Mouse (Mus musculus) kidney, embryonic 14.5 days (tissue): ENCODE results near the gene Sirt4. TPM values are rescaled to one million over a fixed set of nuclear protein-coding genes. Genes with fewer than 3 reads are reported as not detected.

Source experiments
- ATAC-seq: fragments of 200-750 bp; cut with Nextera tagmentation; 2 replicates; pipeline ENCODE4 v1.8.0; 2017; ENCODE audit warnings: moderate number of reproducible peaks, mild to moderate bottlenecking, moderate TSS enrichment, moderate library complexity; ENCODE audit not compliant: low FRiP score, low TSS enrichment
- H3K27ac ChIP-seq: fragments of 300-500 bp; sonication (generic); 2 replicates; pipeline ENCODE4 v1.5.1; 2014; ENCODE audit warnings: low read depth, mild to moderate bottlenecking, low read length, moderate library complexity, mixed read lengths
- H3K27me3 ChIP-seq: fragments of 300-500 bp; sonication (generic); 2 replicates; pipeline ENCODE4 v1.6.1; 2014; ENCODE audit warnings: mild to moderate bottlenecking, low read length; ENCODE audit not compliant: control insufficient read depth, insufficient read depth
- H3K36me3 ChIP-seq: fragments of 300-500 bp; sonication (generic); 2 replicates; pipeline ENCODE4 v1.6.1; 2014; ENCODE audit warnings: low read length, mixed read lengths; ENCODE audit not compliant: control insufficient read depth, insufficient read depth
- H3K4me1 ChIP-seq: fragments of 300-500 bp; sonication (generic); 2 replicates; pipeline ENCODE4 v1.6.1; 2014; ENCODE audit warnings: low read length, mixed read lengths; ENCODE audit not compliant: control insufficient read depth, insufficient read depth
- H3K4me2 ChIP-seq: fragments of 300-500 bp; sonication (generic); replicated peaks from 2 replicates; pipeline ENCODE4 v1.6.1; 2014; ENCODE audit warnings: low read depth, mild to moderate bottlenecking, low read length
- H3K4me3 ChIP-seq: fragments of 300-500 bp; sonication (generic); 2 replicates; pipeline ENCODE4 v1.5.1; 2014; ENCODE audit warnings: mild to moderate bottlenecking, low read length
- H3K9ac ChIP-seq: fragments of 300-500 bp; sonication (generic); 2 replicates; pipeline ENCODE4 v1.6.1; 2014; ENCODE audit warnings: low read depth, mild to moderate bottlenecking, low read length, moderate library complexity
- H3K9me3 ChIP-seq: fragments of 300-500 bp; sonication (generic); 2 replicates; pipeline ENCODE4 v1.6.1; 2016; ENCODE audit warnings: low read length; ENCODE audit not compliant: control insufficient read depth
- WGBS: fragments of 180-500 bp; shearing (Covaris S2); extraction: QIAGEN DNeasy Blood & Tissue Kit; methylation state at CpG from one replicate; pipeline ENCODE4 v1.1.7; 2014; 5-methylcytosine and 5-hydroxymethylcytosine counted together
- polyA plus RNA-seq: library from polyadenylated mRNA; unstranded; fragments of >200 nt; fragmentation: Nextera tagmentation; extraction: Ambion mirVana; gene quantifications from 2 replicates; pipeline ENCODE4 v1.2.1, GENCODE M21; 2014

The Sirt4 gene
- polyA plus RNA-seq, result 16.4 and 20.9 TPM in 2 replicates

- 9% methylated on average over 30 of the region's 30 CpGs for WGBS
- peak within 1 kb of the TSS; percentile 59; the same call in 1 of the 2 replicates for H3K9ac ChIP-seq
- no peaks in the 10 kb centered on the region for H3K9me3 ChIP-seq
- peak; percentile 84 for ATAC-seq
- H3K36me3 ChIP-seq, result peaks cover 4% of the 10 kb centered on the region; the same call in 1 of the 2 replicates
- no peaks in the 10 kb centered on the region for H3K27me3 ChIP-seq
- peaks cover 9% of the 10 kb centered on the region for H3K4me1 ChIP-seq
- peak within 1 kb of the TSS; percentile 62 for H3K4me2 ChIP-seq
- H3K27ac ChIP-seq, result peak within 1 kb of the TSS; percentile 15; the same call in 1 of the 2 replicates
- H3K4me3 ChIP-seq, result peak within 1 kb of the TSS; percentile 40
Measured at GRCm38 (mm10) chr5:115483947-115484920, at the start of gene Sirt4. Gene Sirt4, minus strand, starts transcription at chr5:115484725.

GRCm38 (mm10) chr5:115531671-115532270, 47.2 kb upstream of the Sirt4 start:
- no peak overlapping the region for H3K4me3 ChIP-seq
- H3K4me1 ChIP-seq, result peaks cover 76% of the 10 kb centered on the region
- no peaks in the 10 kb centered on the region for H3K9me3 ChIP-seq
- no peaks in the 10 kb centered on the region for H3K36me3 ChIP-seq
- peak; percentile 72 for ATAC-seq
- H3K4me2 ChIP-seq, result peak overlapping the region; percentile 21; the same call in 1 of the 2 replicates
- no peaks in the 10 kb centered on the region for H3K27me3 ChIP-seq
- peak overlapping the region; percentile 82; the same call in 1 of the 2 replicates for H3K27ac ChIP-seq
- 20% methylated on average over 18 of the region's 18 CpGs for WGBS
- peak overlapping the region; percentile 28; the same call in 1 of the 2 replicates for H3K9ac ChIP-seq

- Histone ChIP-seq H3K4me1 (peaks cover 76% of the 10 kb centered on the region), H3K4me2 (no peak overlapping the region; the same call in 1 of the 2 replicates), H3K27me3 (no peaks in the 10 kb centered on the region), H3K9me3 (no peaks in the 10 kb centered on the region), H3K9ac (peak overlapping the region; percentile 31; the same call in 1 of the 2 replicates), H3K27ac (peak overlapping the region; percentile 82), H3K36me3 (no peaks in the 10 kb centered on the region), H3K4me3 (no peak overlapping the region)
- WGBS, result 26% methylated on average over 8 of the region's 8 CpGs
- no peak for ATAC-seq
Measured at GRCm38 (mm10) chr5:115530447-115530809, 45.9 kb upstream of the Sirt4 start.

- Histone ChIP-seq H3K4me3 (no peak overlapping the region), H3K27me3 (no peaks in the 10 kb centered on the region), H3K4me1 (peaks cover 76% of the 10 kb centered on the region), H3K27ac (peak overlapping the region; percentile 82), H3K4me2 (no peak overlapping the region; the same call in 1 of the 2 replicates), H3K9me3 (no peaks in the 10 kb centered on the region), H3K36me3 (no peaks in the 10 kb centered on the region), H3K9ac (peak overlapping the region; percentile 31; the same call in 1 of the 2 replicates)
- ATAC-seq, result no peak
- WGBS, result 40% methylated on average over 7 of the region's 7 CpGs
Measured at GRCm38 (mm10) chr5:115529742-115530446, 45.4 kb upstream of the Sirt4 start.

- H3K4me2 ChIP-seq, result no peak overlapping the region
- ATAC-seq, result no peak
- peak overlapping the region; percentile 82; the same call in 1 of the 2 replicates for H3K27ac ChIP-seq
- H3K9me3 ChIP-seq, result no peaks in the 10 kb centered on the region
- no peak overlapping the region for H3K4me3 ChIP-seq
- H3K27me3 ChIP-seq, result no peaks in the 10 kb centered on the region
- no peaks in the 10 kb centered on the region for H3K36me3 ChIP-seq
- H3K9ac ChIP-seq, result no peak overlapping the region
- 52% methylated on average over 8 of the region's 8 CpGs for WGBS
- peaks cover 76% of the 10 kb centered on the region for H3K4me1 ChIP-seq
Measured at GRCm38 (mm10) chr5:115529364-115529741, 44.8 kb upstream of the Sirt4 start.

GRCm38 (mm10) chr5:115528128-115528527, 43.6 kb upstream of the Sirt4 start:
- H3K9ac ChIP-seq, result no peak overlapping the region
- no peak overlapping the region for H3K4me3 ChIP-seq
- no peaks in the 10 kb centered on the region for H3K9me3 ChIP-seq
- no peak overlapping the region for H3K4me2 ChIP-seq
- H3K4me1 ChIP-seq, result peaks cover 76% of the 10 kb centered on the region
- no peaks in the 10 kb centered on the region for H3K27me3 ChIP-seq
- WGBS, result 82% methylated on average over 5 of the region's 5 CpGs
- H3K36me3 ChIP-seq, result no peaks in the 10 kb centered on the region
- no peak overlapping the region for H3K27ac ChIP-seq
- no peak for ATAC-seq

GRCm38 (mm10) chr5:115526456-115527202, 42.1 kb upstream of the Sirt4 start:
- Histone ChIP-seq H3K4me1 (peaks cover 77% of the 10 kb centered on the region), H3K27ac (no peak overlapping the region), H3K4me3 (no peak overlapping the region), H3K27me3 (no peaks in the 10 kb centered on the region), H3K9ac (peak overlapping the region; percentile 23; the same call in 1 of the 2 replicates), H3K4me2 (no peak overlapping the region), H3K36me3 (no peaks in the 10 kb centered on the region), H3K9me3 (no peaks in the 10 kb centered on the region)
- ATAC-seq, result no peak
- 90% methylated on average over 17 of the region's 17 CpGs for WGBS

GRCm38 (mm10) chr5:115525943-115526342, 41.4 kb upstream of the Sirt4 start:
- ATAC-seq, result no peak

More at GRCm38 (mm10) chr5:115525943-115526342, 41.4 kb upstream of the Sirt4 start:
- WGBS, result 82% methylated on average over 9 of the region's 9 CpGs
- Histone ChIP-seq H3K9ac (peak overlapping the region; percentile 23; the same call in 1 of the 2 replicates), H3K4me1 (peaks cover 75% of the 10 kb centered on the region), H3K27me3 (no peaks in the 10 kb centered on the region), H3K9me3 (no peaks in the 10 kb centered on the region), H3K27ac (no peak overlapping the region), H3K4me3 (no peak overlapping the region), H3K36me3 (no peaks in the 10 kb centered on the region), H3K4me2 (no peak overlapping the region)
